Mouse (Mus musculus): Measurements from ENCODE around the gene Asxl2.
"Not testable (repeated sequence)": the region's sequence is repeated elsewhere in the genome, so short reads cannot be mapped to it uniquely, and the experiment has no call there.

The Asxl2 gene

GRCm38 (mm10) chr12:3426530-3427034 lies at the start of gene Asxl2:
Gene Asxl2, plus strand, starts transcription at chr12:3426857.
- DNase-seq (ENCODE audit: low spot score): peak; percentile 99

GRCm38 (mm10) chr12:3377190-3377589 lies 49.5 kb upstream of the Asxl2 start:
- DNase-seq (ENCODE audit: low spot score): peak; percentile 21

- DNase-seq (ENCODE audit: low spot score): no peak
These were observed 48.9 kb upstream of the Asxl2 start for GRCm38 (mm10) chr12:3377755-3378154.

- DNase-seq (ENCODE audit: low spot score): no peak
These were observed 41.8 kb upstream of the Asxl2 start for GRCm38 (mm10) chr12:3384860-3385259.

- DNase-seq (ENCODE audit: low spot score): no peak
These were observed 41.4 kb upstream of the Asxl2 start for GRCm38 (mm10) chr12:3385271-3385670.

GRCm38 (mm10) chr12:3385940-3386339 lies 40.7 kb upstream of the Asxl2 start:
- no peak for DNase-seq (ENCODE audit: low spot score)

- DNase-seq (ENCODE audit: low spot score): no peak
These were observed 38.8 kb upstream of the Asxl2 start for GRCm38 (mm10) chr12:3387891-3388290.

- DNase-seq (ENCODE audit: low spot score): no peak
These were observed 37.3 kb upstream of the Asxl2 start for GRCm38 (mm10) chr12:3389394-3389793.

GRCm38 (mm10) chr12:3390071-3390470 lies 36.6 kb upstream of the Asxl2 start:
- no peak for DNase-seq (ENCODE audit: low spot score)

- DNase-seq (ENCODE audit: low spot score): peak; percentile 93
These were observed 35.9 kb upstream of the Asxl2 start for GRCm38 (mm10) chr12:3390577-3391262.

- DNase-seq (ENCODE audit: low spot score): no peak
These were observed 35.4 kb upstream of the Asxl2 start for GRCm38 (mm10) chr12:3391276-3391675.

- DNase-seq (ENCODE audit: low spot score): no peak
These were observed 33.5 kb upstream of the Asxl2 start for GRCm38 (mm10) chr12:3393140-3393539.

GRCm38 (mm10) chr12:3396931-3397330 lies 29.7 kb upstream of the Asxl2 start:
- DNase-seq (ENCODE audit: low spot score): no peak

GRCm38 (mm10) chr12:3405662-3406061 lies 21.0 kb upstream of the Asxl2 start:
- DNase-seq (ENCODE audit: low spot score): not testable (repeated sequence)

GRCm38 (mm10) chr12:3406585-3406984 lies 20.1 kb upstream of the Asxl2 start:
- DNase-seq (ENCODE audit: low spot score): no peak

GRCm38 (mm10) chr12:3414956-3415355 lies 11.7 kb upstream of the Asxl2 start:
- DNase-seq (ENCODE audit: low spot score): no peak

- no peak for DNase-seq (ENCODE audit: low spot score)
These were observed 7.9 kb upstream of the Asxl2 start for GRCm38 (mm10) chr12:3418761-3419160.

GRCm38 (mm10) chr12:3420519-3420918 lies 6.1 kb upstream of the Asxl2 start:
- no peak for DNase-seq (ENCODE audit: low spot score)

GRCm38 (mm10) chr12:3422786-3423185 lies 3.9 kb upstream of the Asxl2 start:
- no peak for DNase-seq (ENCODE audit: low spot score)

- DNase-seq (ENCODE audit: low spot score): no peak
These were observed 2.5 kb upstream of the Asxl2 start for GRCm38 (mm10) chr12:3424179-3424578.

GRCm38 (mm10) chr12:3425375-3426341 lies 999 bp upstream of the Asxl2 start:
- peak; percentile 61 for DNase-seq (ENCODE audit: low spot score)

- peak; percentile 72 for DNase-seq (ENCODE audit: low spot score)
These were observed 621 bp downstream of the Asxl2 start for GRCm38 (mm10) chr12:3427067-3427889.
